In the genomic region with DNA sequence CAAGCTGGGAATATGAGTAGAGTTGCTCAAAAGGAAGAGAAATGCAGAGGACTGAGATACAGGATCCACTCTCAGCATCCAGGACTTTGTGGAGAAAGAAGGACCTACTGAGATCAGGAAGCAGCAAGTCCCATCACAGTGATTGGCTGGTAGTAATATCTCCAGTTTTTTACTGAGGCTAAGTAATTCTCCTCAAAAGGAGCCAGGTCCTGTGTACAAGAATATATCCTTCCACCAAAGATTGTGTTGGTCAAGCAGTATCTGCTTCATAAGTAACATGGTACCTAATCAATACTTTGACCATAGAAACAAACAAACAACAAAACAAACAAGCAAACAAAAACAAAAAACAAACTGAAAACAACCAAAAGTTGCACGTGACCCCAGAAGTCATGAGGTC, we compare ENCODE assay signal across 16 mouse cellular contexts.
DNase-seq lines count a peak whose midpoint lies in the region; ATAC-seq lines count a peak whose summit lies in the region.
"Had no signal": no experiment of that assay in that cellular context is flagged by ENCODE, and none has a peak within 500 bp of the region (broad histone marks: within the 10 kb centered on the region; RNA-seq: fewer than 3 reads in every experiment).

No protein-coding gene starts in this region.

- peak; percentile 31; the same call in 1 of the 2 replicates for ATAC-seq in forebrain, embryonic 12.5 days (ENCODE audit: low FRiP score)
- ATAC-seq in forebrain, embryonic 16.5 days, result 0 out of 2 replicates have a peak, but pooled peaks have one; percentile 27
- no peak; the same call in 1 of the 2 replicates for ATAC-seq in forebrain, embryonic 15.5 days (replicated peaks)
- peak; percentile 47; the same call in 1 of the 2 replicates for ATAC-seq in midbrain, embryonic 11.5 days (ENCODE audit: low FRiP score)
- 0 out of 2 replicates have a peak, but pooled peaks have one; percentile 45 for ATAC-seq in neural tube, embryonic 12.5 days (ENCODE audit: low FRiP score, low read depth)
- ATAC-seq in neural tube, embryonic 15.5 days (ENCODE audit: low FRiP score), result no peak

- no peak overlapping the region for H3K4me2 ChIP-seq in forebrain, embryonic 12.5 days
- H3K4me2 ChIP-seq in forebrain, embryonic 16.5 days (ENCODE audit: low read length), result no peak overlapping the region
- H3K4me2 ChIP-seq in forebrain, embryonic 15.5 days (replicated peaks), result no peak overlapping the region
- no peak overlapping the region for H3K4me2 ChIP-seq in midbrain, embryonic 11.5 days
- no peak overlapping the region for H3K4me2 ChIP-seq in neural tube, embryonic 12.5 days (replicated peaks)
- H3K4me2 ChIP-seq in neural tube, embryonic 15.5 days, result no peak overlapping the region
- H3K4me2 ChIP-seq: heart, embryonic 12.5 days; heart, embryonic 15.5 days; hindbrain, embryonic 15.5 days had no signal

- 3% methylated on average over 1 of the region's 1 CpGs for WGBS in forebrain, embryonic 12.5 days
- 20% methylated on average over 1 of the region's 1 CpGs for WGBS in forebrain, embryonic 10.5 days
- WGBS in forebrain, embryonic 16.5 days, result 14% methylated on average over 1 of the region's 1 CpGs
- WGBS in forebrain, embryonic 15.5 days, result 21% methylated on average over 1 of the region's 1 CpGs
- 14% methylated on average over 1 of the region's 1 CpGs for WGBS in midbrain, embryonic 11.5 days
- 10% methylated on average over 1 of the region's 1 CpGs for WGBS in midbrain, embryonic 10.5 days
- WGBS in neural tube, embryonic 12.5 days, result 16% methylated on average over 1 of the region's 1 CpGs
- 11% methylated on average over 1 of the region's 1 CpGs for WGBS in neural tube, embryonic 15.5 days

- no peak overlapping the region for H3K27ac ChIP-seq in forebrain, embryonic 12.5 days
- no peak overlapping the region for H3K27ac ChIP-seq in forebrain, embryonic 10.5 days
- no peak overlapping the region for H3K27ac ChIP-seq in forebrain, embryonic 16.5 days (ENCODE audit: low read length)
- no peak overlapping the region for H3K27ac ChIP-seq in forebrain, embryonic 15.5 days (replicated peaks)
- no peak overlapping the region for H3K27ac ChIP-seq in midbrain, embryonic 11.5 days (ENCODE audit: low read depth, low read length)
- no peak overlapping the region for H3K27ac ChIP-seq in midbrain, embryonic 10.5 days (replicated peaks)
- no peak overlapping the region for H3K27ac ChIP-seq in neural tube, embryonic 12.5 days
- H3K27ac ChIP-seq in neural tube, embryonic 15.5 days (replicated peaks), result no peak overlapping the region
- H3K27ac ChIP-seq: heart, embryonic 15.5 days; hindbrain, embryonic 10.5 days; hindbrain, embryonic 15.5 days had no signal

- no peaks in the 10 kb centered on the region for H3K27me3 ChIP-seq in forebrain, embryonic 12.5 days
- H3K27me3 ChIP-seq in forebrain, embryonic 10.5 days (ENCODE audit: poor library complexity, severe bottlenecking), result no peaks in the 10 kb centered on the region
- no peaks in the 10 kb centered on the region for H3K27me3 ChIP-seq in forebrain, embryonic 16.5 days (replicated peaks; ENCODE audit: control insufficient read depth, insufficient read depth, low read length)
- H3K27me3 ChIP-seq in forebrain, embryonic 15.5 days, result no peaks in the 10 kb centered on the region
- H3K27me3 ChIP-seq in midbrain, embryonic 11.5 days (ENCODE audit: control insufficient read depth, insufficient read depth, low read length), result no peaks in the 10 kb centered on the region
- no peaks in the 10 kb centered on the region for H3K27me3 ChIP-seq in midbrain, embryonic 10.5 days (ENCODE audit: low read depth, poor library complexity, severe bottlenecking)
- H3K27me3 ChIP-seq in neural tube, embryonic 12.5 days (replicated peaks), result no peaks in the 10 kb centered on the region
- H3K27me3 ChIP-seq in neural tube, embryonic 15.5 days (replicated peaks), result no peaks in the 10 kb centered on the region
- H3K27me3 ChIP-seq: CH12.LX; heart, embryonic 12.5 days; heart, embryonic 15.5 days; hindbrain, embryonic 15.5 days; Patski had no signal

- H3K9me3 ChIP-seq in forebrain, embryonic 12.5 days, result no peaks in the 10 kb centered on the region
- H3K9me3 ChIP-seq in forebrain, embryonic 10.5 days, result no peaks in the 10 kb centered on the region
- H3K9me3 ChIP-seq in forebrain, embryonic 16.5 days (ENCODE audit: control insufficient read depth, low read length), result no peaks in the 10 kb centered on the region
- no peaks in the 10 kb centered on the region for H3K9me3 ChIP-seq in forebrain, embryonic 15.5 days
- no peaks in the 10 kb centered on the region for H3K9me3 ChIP-seq in midbrain, embryonic 11.5 days (ENCODE audit: control insufficient read depth, low read length)
- H3K9me3 ChIP-seq in midbrain, embryonic 10.5 days (replicated peaks), result no peaks in the 10 kb centered on the region
- no peaks in the 10 kb centered on the region for H3K9me3 ChIP-seq in neural tube, embryonic 12.5 days
- H3K9me3 ChIP-seq in neural tube, embryonic 15.5 days (replicated peaks), result no peaks in the 10 kb centered on the region
- H3K9me3 ChIP-seq: G1E; heart, embryonic 12.5 days; heart, embryonic 15.5 days; hindbrain, embryonic 10.5 days; hindbrain, embryonic 15.5 days had no signal

- no peak overlapping the region for H3K9ac ChIP-seq in forebrain, embryonic 12.5 days
- H3K9ac ChIP-seq in forebrain, embryonic 16.5 days (replicated peaks; ENCODE audit: low read depth, low read length), result no peak overlapping the region
- no peak overlapping the region for H3K9ac ChIP-seq in forebrain, embryonic 15.5 days (replicated peaks)
- H3K9ac ChIP-seq in midbrain, embryonic 11.5 days (ENCODE audit: low read length), result no peak overlapping the region
- H3K9ac ChIP-seq in neural tube, embryonic 12.5 days, result no peak overlapping the region
- no peak overlapping the region for H3K9ac ChIP-seq in neural tube, embryonic 15.5 days (replicated peaks)
- H3K9ac ChIP-seq: heart, embryonic 12.5 days; heart, embryonic 15.5 days; hindbrain, embryonic 15.5 days had no signal

- DNase-seq in forebrain, embryonic 10.5 days (ENCODE audit: extremely low spot score, low spot score), result no peak
- DNase-seq in midbrain, embryonic 11.5 days (ENCODE audit: low spot score, missing footprints), result no peak
- DNase-seq in midbrain, embryonic 10.5 days (ENCODE audit: low spot score), result no peak
- DNase-seq: gastrocnemius, postnatal 25 days had no signal

- no peak overlapping the region for H3K4me3 ChIP-seq in forebrain, embryonic 12.5 days (replicated peaks)
- H3K4me3 ChIP-seq in forebrain, embryonic 10.5 days, result no peak overlapping the region
- H3K4me3 ChIP-seq in forebrain, embryonic 16.5 days (replicated peaks; ENCODE audit: low read length), result no peak overlapping the region
- H3K4me3 ChIP-seq in forebrain, embryonic 15.5 days, result no peak overlapping the region
- H3K4me3 ChIP-seq in midbrain, embryonic 11.5 days (ENCODE audit: low read depth, low read length), result no peak overlapping the region
- no peak overlapping the region for H3K4me3 ChIP-seq in midbrain, embryonic 10.5 days
- H3K4me3 ChIP-seq in neural tube, embryonic 12.5 days, result no peak overlapping the region
- no peak overlapping the region for H3K4me3 ChIP-seq in neural tube, embryonic 15.5 days (replicated peaks)
- H3K4me3 ChIP-seq: heart, embryonic 12.5 days; heart, embryonic 15.5 days; hindbrain, embryonic 10.5 days; hindbrain, embryonic 15.5 days had no signal

- no peaks in the 10 kb centered on the region for H3K36me3 ChIP-seq in forebrain, embryonic 12.5 days (replicated peaks)
- no peaks in the 10 kb centered on the region for H3K36me3 ChIP-seq in forebrain, embryonic 10.5 days (replicated peaks)
- no peaks in the 10 kb centered on the region for H3K36me3 ChIP-seq in forebrain, embryonic 16.5 days (ENCODE audit: control insufficient read depth, insufficient read depth)
- no peaks in the 10 kb centered on the region for H3K36me3 ChIP-seq in forebrain, embryonic 15.5 days
- H3K36me3 ChIP-seq in midbrain, embryonic 11.5 days (ENCODE audit: control insufficient read depth, insufficient read depth, low read length), result no peaks in the 10 kb centered on the region
- no peaks in the 10 kb centered on the region for H3K36me3 ChIP-seq in midbrain, embryonic 10.5 days
- no peaks in the 10 kb centered on the region for H3K36me3 ChIP-seq in neural tube, embryonic 12.5 days
- H3K36me3 ChIP-seq in neural tube, embryonic 15.5 days, result no peaks in the 10 kb centered on the region
- H3K36me3 ChIP-seq: G1E; heart, embryonic 12.5 days; heart, embryonic 15.5 days; hindbrain, embryonic 10.5 days; hindbrain, embryonic 15.5 days had no signal

- H3K4me1 ChIP-seq in forebrain, embryonic 12.5 days, result no peaks in the 10 kb centered on the region
- H3K4me1 ChIP-seq in forebrain, embryonic 10.5 days, result no peaks in the 10 kb centered on the region
- H3K4me1 ChIP-seq in forebrain, embryonic 16.5 days (replicated peaks; ENCODE audit: control insufficient read depth, insufficient read depth, low read length), result no peaks in the 10 kb centered on the region
- H3K4me1 ChIP-seq in forebrain, embryonic 15.5 days, result no peaks in the 10 kb centered on the region
- no peaks in the 10 kb centered on the region for H3K4me1 ChIP-seq in midbrain, embryonic 11.5 days (ENCODE audit: control insufficient read depth, insufficient read depth, low read length)
- H3K4me1 ChIP-seq in midbrain, embryonic 10.5 days, result no peaks in the 10 kb centered on the region
- H3K4me1 ChIP-seq in neural tube, embryonic 12.5 days, result no peaks in the 10 kb centered on the region
- H3K4me1 ChIP-seq in neural tube, embryonic 15.5 days, result peaks cover 4% of the 10 kb centered on the region; the same call in 1 of the 2 replicates
- H3K4me1 ChIP-seq: heart, embryonic 12.5 days; heart, embryonic 15.5 days; hindbrain, embryonic 10.5 days; hindbrain, embryonic 15.5 days had no signal

Comparison
In these comparisons a context has a peak if more than half of its experiments do, and no peak if none do; other contexts are left out.
1. ATAC-seq: peak in forebrain, embryonic 12.5 days (single experiment), forebrain, embryonic 16.5 days (single experiment), midbrain, embryonic 11.5 days (single experiment) and neural tube, embryonic 12.5 days (single experiment); none in forebrain, embryonic 15.5 days (single experiment) and neural tube, embryonic 15.5 days (single experiment).